Mouse (Mus musculus) intestine, embryonic 14.5 days (tissue): ENCODE results near the gene Urm1. TPM values are rescaled to one million over a fixed set of nuclear protein-coding genes. Genes with fewer than 3 reads are reported as not detected.

ENCODE experiments used
- ATAC-seq: fragments of 200-750 bp; cut with Nextera tagmentation; replicated peaks from 2 replicates; pipeline ENCODE4 v1.8.0; 2017; ENCODE audit warnings: low read depth, moderate number of reproducible peaks, moderate TSS enrichment, moderate library complexity; ENCODE audit not compliant: low FRiP score, low TSS enrichment
- DNase-seq: peaks from one replicate; pipeline ENCODE4 v3.0.0-alpha.2; 2018; ENCODE audit warnings: low spot score
- H3K27ac ChIP-seq: fragments of 300-500 bp; sonication (generic); 2 replicates; pipeline ENCODE4 v1.5.1; 2014; ENCODE audit warnings: low read depth, mild to moderate bottlenecking, control low read depth
- H3K27me3 ChIP-seq: fragments of 300-500 bp; sonication (generic); replicated peaks from 2 replicates; pipeline ENCODE4 v1.6.1; 2014; ENCODE audit warnings: low read length, control low read depth; ENCODE audit not compliant: control insufficient read depth, insufficient read depth
- H3K36me3 ChIP-seq: fragments of 300-500 bp; sonication (generic); 2 replicates; pipeline ENCODE4 v1.6.1; 2014; ENCODE audit warnings: low read length, control low read depth; ENCODE audit not compliant: control insufficient read depth, insufficient read depth
- H3K4me1 ChIP-seq: fragments of 300-500 bp; sonication (generic); replicated peaks from 2 replicates; pipeline ENCODE4 v1.6.1; 2014; ENCODE audit warnings: low read length, control low read depth, mixed read lengths; ENCODE audit not compliant: control insufficient read depth, insufficient read depth
- H3K4me2 ChIP-seq: fragments of 300-500 bp; sonication (generic); 2 replicates; pipeline ENCODE4 v1.6.1; 2014; ENCODE audit warnings: low read length
- H3K4me3 ChIP-seq: fragments of 300-500 bp; sonication (generic); 2 replicates; pipeline ENCODE4 v1.5.1; 2014; ENCODE audit warnings: low read depth, low read length, control low read depth, mixed read lengths
- H3K9ac ChIP-seq: fragments of 300-500 bp; sonication (generic); 2 replicates; pipeline ENCODE4 v1.6.1; 2014; ENCODE audit warnings: mild to moderate bottlenecking, low read length
- H3K9me3 ChIP-seq: fragments of 300-500 bp; sonication (generic); 2 replicates; pipeline ENCODE4 v1.6.1; 2016; ENCODE audit warnings: low read length, control low read depth; ENCODE audit not compliant: control insufficient read depth
- WGBS: fragments of 180-500 bp; shearing (Covaris S2); extraction: QIAGEN DNeasy Blood & Tissue Kit; methylation state at CpG from one replicate; pipeline ENCODE4 v1.1.7; 2014; 5-methylcytosine and 5-hydroxymethylcytosine counted together
- polyA plus RNA-seq: library from polyadenylated mRNA; unstranded; fragments of >200 nt; fragmentation: Nextera tagmentation; extraction: Ambion mirVana; gene quantifications from 2 replicates; pipeline ENCODE4 v1.2.1, GENCODE M21; 2014

Gene Urm1
- polyA plus RNA-seq, 1 experiment from 2014 or later, result 26.9 TPM

- peaks cover 8% of the 10 kb centered on the region; the same call in 1 of the 2 replicates for H3K4me1 ChIP-seq
- H3K27me3 ChIP-seq, result peaks cover 46% of the 10 kb centered on the region
- H3K9ac ChIP-seq, result no peak overlapping the region
- DNase-seq (no peak), ATAC-seq (no peak)
- H3K4me2 ChIP-seq, result no peak overlapping the region
- no peak overlapping the region for H3K4me3 ChIP-seq
- no peaks in the 10 kb centered on the region for H3K9me3 ChIP-seq
- H3K36me3 ChIP-seq, result peaks cover 38% of the 10 kb centered on the region
- 72% methylated on average over 9 of the region's 9 CpGs for WGBS
- H3K27ac ChIP-seq, result no peak overlapping the region
Measured at GRCm38 (mm10) chr2:29843231-29844105, 23.6 kb downstream of the Urm1 start.

- Histone ChIP-seq H3K4me3 (no peak overlapping the region), H3K4me2 (no peak overlapping the region), H3K4me1 (peaks cover 8% of the 10 kb centered on the region; the same call in 1 of the 2 replicates), H3K9me3 (no peaks in the 10 kb centered on the region), H3K27me3 (peaks cover 46% of the 10 kb centered on the region), H3K27ac (no peak overlapping the region), H3K9ac (no peak overlapping the region), H3K36me3 (peaks cover 32% of the 10 kb centered on the region)
- ATAC-seq (no peak), DNase-seq (no peak)
- WGBS, result 81% methylated on average over 2 of the region's 2 CpGs
Measured at GRCm38 (mm10) chr2:29844115-29844514, 24.2 kb downstream of the Urm1 start.

- Histone ChIP-seq H3K27ac (no peak overlapping the region), H3K27me3 (peaks cover 46% of the 10 kb centered on the region), H3K4me3 (no peak overlapping the region), H3K9me3 (no peaks in the 10 kb centered on the region), H3K4me1 (peaks cover 8% of the 10 kb centered on the region; the same call in 1 of the 2 replicates), H3K9ac (no peak overlapping the region), H3K36me3 (peaks cover 31% of the 10 kb centered on the region), H3K4me2 (no peak overlapping the region)
- DNase-seq, result no peak
- 26% methylated on average over 3 of the region's 3 CpGs for WGBS
- ATAC-seq, result no peak
Measured at GRCm38 (mm10) chr2:29844661-29845060, 24.8 kb downstream of the Urm1 start.

DNA sequence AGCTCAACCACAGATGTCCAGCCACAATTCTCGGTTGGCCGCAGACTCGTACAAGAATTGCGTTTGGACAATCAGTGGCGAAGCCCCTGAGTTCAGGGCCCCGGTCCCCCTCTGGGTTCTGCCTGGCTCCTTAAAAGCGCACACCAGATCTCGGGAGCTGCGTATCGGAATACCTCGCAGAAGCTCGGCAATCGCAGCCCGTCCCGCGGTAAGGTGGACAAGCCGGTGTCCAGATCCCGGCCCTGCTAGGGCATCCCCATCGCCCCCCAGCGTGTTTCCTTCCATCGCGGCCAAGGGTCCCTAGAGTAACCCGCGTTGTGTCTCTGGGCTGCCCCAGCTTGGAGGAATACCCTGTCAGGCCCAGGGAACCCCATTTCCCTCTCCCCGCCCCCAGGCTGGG, 25.8 kb downstream of the Urm1 start:
- ATAC-seq (no peak), DNase-seq (peak; percentile 71)
- Histone ChIP-seq H3K4me1 (peaks cover 8% of the 10 kb centered on the region; the same call in 1 of the 2 replicates), H3K9ac (no peak overlapping the region), H3K4me2 (peak overlapping the region; percentile 51), H3K36me3 (peaks cover 31% of the 10 kb centered on the region), H3K4me3 (peak overlapping the region; percentile 16; the same call in 1 of the 2 replicates), H3K27me3 (peaks cover 46% of the 10 kb centered on the region), H3K9me3 (no peaks in the 10 kb centered on the region), H3K27ac (no peak overlapping the region)
- 13% methylated on average over 25 of the region's 25 CpGs for WGBS

DNA sequence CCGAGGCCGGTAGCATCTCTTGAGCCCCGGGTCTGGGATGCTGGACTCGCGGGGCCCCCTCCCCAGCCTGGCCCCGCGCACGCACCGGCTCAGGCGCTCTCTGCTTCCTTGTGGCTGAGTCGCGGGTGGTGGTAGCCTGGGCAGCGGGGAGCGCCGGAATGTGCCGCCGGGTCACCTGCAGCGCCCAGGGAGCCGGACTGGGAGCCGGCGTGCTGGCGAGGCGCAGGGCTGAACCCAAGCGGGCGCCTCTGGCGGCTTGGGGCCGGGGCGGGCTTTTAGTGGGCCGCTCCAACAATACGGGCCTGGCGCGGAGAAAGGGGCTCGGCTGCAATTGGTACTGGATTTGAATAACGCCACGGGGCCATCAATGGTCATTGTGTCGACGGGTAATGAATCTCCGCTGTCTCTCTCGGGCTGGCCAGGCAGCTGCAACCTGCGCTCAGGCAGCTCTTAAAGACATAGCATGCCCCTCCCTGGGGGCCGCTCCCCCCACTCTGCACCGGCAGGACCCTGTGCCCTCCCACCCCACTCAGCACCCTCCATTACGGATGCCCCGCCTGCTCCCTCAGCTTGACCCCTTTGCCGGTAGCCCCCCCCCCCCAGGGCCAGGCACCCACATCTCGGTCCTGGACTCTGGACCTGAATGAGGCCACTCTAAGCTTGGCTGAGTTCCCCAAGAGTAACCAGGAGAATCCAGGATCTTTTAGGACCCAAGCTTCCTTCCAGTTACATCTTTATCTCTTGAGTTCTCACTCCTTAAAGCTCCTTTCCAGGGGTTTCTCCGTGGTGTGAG, 26.4 kb downstream of the Urm1 start:
- peaks cover 28% of the 10 kb centered on the region for H3K36me3 ChIP-seq
- peaks cover 8% of the 10 kb centered on the region; the same call in 1 of the 2 replicates for H3K4me1 ChIP-seq
- peak; percentile 26; the same call in 1 of the 2 replicates for ATAC-seq
- peak overlapping the region; percentile 51 for H3K4me2 ChIP-seq
- 9% methylated on average over 47 of the region's 47 CpGs for WGBS
- H3K27ac ChIP-seq, result no peak overlapping the region
- peaks cover 46% of the 10 kb centered on the region for H3K27me3 ChIP-seq
- no peaks in the 10 kb centered on the region for H3K9me3 ChIP-seq
- H3K4me3 ChIP-seq, result peak overlapping the region; percentile 16; the same call in 1 of the 2 replicates
- H3K9ac ChIP-seq, result 0 out of 2 replicates have a peak overlapping the region, but pooled peaks have one; percentile 20
- no peak for DNase-seq

DNA sequence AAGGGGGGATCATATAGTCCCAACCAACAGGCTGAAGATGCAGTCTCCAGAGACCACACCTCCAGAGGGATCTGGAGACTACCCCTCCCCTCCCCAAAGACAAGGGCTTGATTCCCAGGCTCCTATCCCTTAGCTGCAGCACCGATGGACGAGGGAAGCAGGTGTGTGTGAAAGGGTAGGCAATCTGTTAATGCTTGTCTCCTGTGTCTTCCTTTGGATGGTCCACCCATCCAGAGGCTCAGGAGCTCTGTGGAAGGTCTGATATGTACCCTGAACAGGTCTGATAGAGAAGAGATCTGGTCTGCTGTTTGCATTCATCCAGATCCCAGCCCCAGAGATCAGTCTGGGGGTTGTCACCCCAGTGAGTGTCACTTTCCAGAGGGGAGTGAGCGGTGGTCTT, 27.0 kb downstream of the Urm1 start:
- Histone ChIP-seq H3K36me3 (peaks cover 22% of the 10 kb centered on the region), H3K9ac (no peak overlapping the region), H3K4me1 (peaks cover 8% of the 10 kb centered on the region; the same call in 1 of the 2 replicates), H3K4me3 (no peak overlapping the region), H3K9me3 (no peaks in the 10 kb centered on the region), H3K4me2 (no peak overlapping the region), H3K27me3 (peaks cover 46% of the 10 kb centered on the region), H3K27ac (no peak overlapping the region)
- no peak for ATAC-seq
- no peak for DNase-seq
- WGBS, result 44% methylated on average over 3 of the region's 3 CpGs

GRCm38 (mm10) chr2:29849041-29849440, 29.2 kb downstream of the Urm1 start:
- no peaks in the 10 kb centered on the region for H3K9me3 ChIP-seq
- 73% methylated on average over 8 of the region's 8 CpGs for WGBS
- H3K27ac ChIP-seq, result no peak overlapping the region
- DNase-seq, result no peak
- H3K4me2 ChIP-seq, result no peak overlapping the region
- peaks cover 8% of the 10 kb centered on the region; the same call in 1 of the 2 replicates for H3K4me1 ChIP-seq
- H3K27me3 ChIP-seq, result peaks cover 34% of the 10 kb centered on the region
- no peak overlapping the region for H3K9ac ChIP-seq
- H3K36me3 ChIP-seq, result 0 out of 2 replicates have a peak, but pooled peaks cover under 1% of the 10 kb centered on the region
- H3K4me3 ChIP-seq, result no peak overlapping the region
- no peak for ATAC-seq

DNA sequence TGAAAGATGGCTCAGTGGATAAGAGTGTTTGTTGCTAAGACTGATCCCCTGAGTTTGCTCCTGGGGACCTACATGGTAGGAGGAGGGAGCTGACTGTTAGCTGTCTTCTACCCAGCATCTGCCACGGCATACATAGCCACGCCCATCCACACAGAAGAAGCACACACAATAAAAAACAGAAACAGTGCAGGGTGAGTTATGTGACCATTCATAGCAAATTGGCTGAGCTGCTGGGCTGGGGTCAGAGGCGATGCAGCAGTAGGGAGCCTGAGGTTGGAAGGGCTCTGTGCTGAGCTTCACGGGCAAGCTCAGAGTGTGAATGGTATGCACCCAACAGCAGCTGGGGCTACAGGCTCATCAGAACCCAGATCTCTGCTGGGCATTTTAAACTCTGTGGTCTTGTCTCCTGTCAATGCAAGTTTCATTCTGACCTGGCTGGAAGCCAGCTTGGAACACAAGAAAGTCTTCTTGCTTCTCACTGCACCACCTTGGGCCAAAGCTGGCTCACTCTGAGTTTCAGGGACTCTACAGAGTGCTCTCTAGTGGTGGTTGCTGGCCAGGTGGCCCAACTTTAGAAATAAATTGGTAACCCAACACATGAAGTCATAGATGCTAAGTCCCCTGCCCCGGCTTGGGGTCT, 30.1 kb downstream of the Urm1 start:
- ATAC-seq, result no peak
- H3K36me3 ChIP-seq, result no peaks in the 10 kb centered on the region
- H3K4me3 ChIP-seq, result no peak overlapping the region
- H3K9ac ChIP-seq, result no peak overlapping the region
- no peak overlapping the region for H3K27ac ChIP-seq
- no peaks in the 10 kb centered on the region for H3K9me3 ChIP-seq
- DNase-seq, result no peak
- no peak overlapping the region for H3K4me2 ChIP-seq
- WGBS, result 60% methylated on average over 5 of the region's 5 CpGs
- peaks cover 8% of the 10 kb centered on the region; the same call in 1 of the 2 replicates for H3K4me1 ChIP-seq
- H3K27me3 ChIP-seq, result peaks cover 25% of the 10 kb centered on the region
